Mouse (Mus musculus) gastrocnemius, postnatal 4 days (tissue): ENCODE results near the gene Neu4. TPM values are rescaled to one million over a fixed set of nuclear protein-coding genes. Genes with fewer than 3 reads are reported as not detected.
"Not testable (repeated sequence)": the region's sequence is repeated elsewhere in the genome, so short reads cannot be mapped to it uniquely, and the experiment has no call there.

Experiments used
- DNase-seq, 2 experiments: peaks; one replicate each; pipeline ENCODE4 v3.0.0; 2021 to 2022; ENCODE audit warnings: low spot score in 2 of 2, mixed read lengths in 2 of 2
- total RNA-seq, 2 experiments: library from RNA; stranded (reverse); gene quantifications; 2 replicates each; pipeline ENCODE4 v1.2.3; 2021

Gene Neu4
- total RNA-seq, 2 experiments from 2014 or later: not detected

GRCm38 (mm10) chr1:94052373-94052772, 32.1 kb downstream of the Neu4 start, which contains the start of gene Pdcd1:
TSS of gene Pdcd1 (minus strand) at chr1:94052553.
- no peak for DNase-seq

- DNase-seq: no peak
These were observed 33.4 kb downstream of the Neu4 start for GRCm38 (mm10) chr1:94053530-94054216.

DNA sequence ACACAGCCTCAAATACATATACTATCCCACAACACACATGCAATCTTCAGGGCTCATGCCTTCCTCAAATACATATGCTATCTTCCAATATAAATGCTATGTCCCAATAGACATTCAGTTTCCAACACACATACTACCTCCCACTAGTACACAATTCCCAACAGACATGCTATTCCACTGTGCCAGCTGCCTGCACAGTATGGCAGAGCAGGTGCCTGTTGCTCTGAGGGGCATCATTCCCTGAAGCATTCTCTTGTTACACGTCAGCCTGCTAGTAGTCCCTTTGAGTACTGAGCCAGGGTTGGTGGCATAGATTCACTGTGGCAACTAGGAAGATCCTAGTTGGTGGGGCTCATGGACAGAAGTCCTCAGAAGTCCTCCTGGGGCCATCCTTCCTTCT, 34.2 kb downstream of the Neu4 start:
- DNase-seq: no peak

- no peak for DNase-seq
These were observed 35.7 kb downstream of the Neu4 start for GRCm38 (mm10) chr1:94055966-94056365.

- DNase-seq: no peak
These were observed 37.1 kb downstream of the Neu4 start for GRCm38 (mm10) chr1:94057401-94057800.

- DNase-seq: not testable (repeated sequence)
These were observed 38.0 kb downstream of the Neu4 start for GRCm38 (mm10) chr1:94058281-94058680.

DNA sequence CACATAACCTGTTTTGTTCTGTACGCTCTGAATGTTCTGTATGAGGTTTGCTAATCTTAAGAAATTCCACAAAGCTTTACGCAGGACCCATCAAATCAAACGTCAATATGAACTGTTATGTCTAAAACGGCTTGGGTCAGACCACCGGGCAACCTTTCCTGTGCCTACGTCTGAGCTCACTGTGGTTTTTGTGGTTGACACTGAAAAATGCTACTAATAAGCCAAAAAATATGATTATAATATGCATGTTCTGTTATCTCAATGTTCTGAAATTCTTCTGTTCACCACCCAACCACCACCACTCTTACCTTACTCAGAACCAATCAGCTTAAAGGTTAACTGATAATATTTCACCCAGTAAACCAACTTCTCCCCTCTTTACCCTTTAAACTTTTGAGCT, 54.5 kb downstream of the Neu4 start:
- no peak for DNase-seq

GRCm38 (mm10) chr1:94076702-94077101, 56.5 kb downstream of the Neu4 start:
- DNase-seq: no peak

Other genes with a start within 250 kb of the Neu4 start
- gene Dtymk, start 218.5 kb upstream of the Neu4 start, total RNA-seq: 10 to 100 TPM; 64.3 to 65.5 TPM
- 1 to 10 TPM; 6.5 to 7.9 TPM for gene Ing5, start 216.5 kb upstream of the Neu4 start, total RNA-seq
- gene D2hgdh, start 195.5 kb upstream of the Neu4 start, total RNA-seq: 10 to 100 TPM; 19.6 to 24.0 TPM
- under 1 TPM; 0.73 to 0.74 TPM for gene Gal3st2, start 159.1 kb upstream of the Neu4 start, total RNA-seq
- under 1 TPM in 1 of 2 experiments, not detected in 1; 0.12 TPM for gene Gal3st2b, start 102.1 kb upstream of the Neu4 start, total RNA-seq
- gene Gal3st2c, start 29.9 kb upstream of the Neu4 start, total RNA-seq: under 1 TPM in 1 of 2 experiments, not detected in 1; 0.05 TPM
- gene Pdcd1, start 32.1 kb downstream of the Neu4 start, total RNA-seq: not detected